8 mouse cellular contexts compared by ENCODE assay signal in genomic region chr3:122728852-122729600, GRCm38 (mm10). TPM values are rescaled to one million over a fixed set of nuclear protein-coding genes. Genes with fewer than 3 reads are reported as not detected.
DNase-seq lines count a peak whose midpoint lies in the region; ATAC-seq and TF ChIP-seq lines count a peak whose summit lies in the region.

TSS of gene Pde5a (plus strand) at chr3:122728947.

- TF ChIP-seq EP300 in heart, adult 2 months (IDR thresholded peaks at IDR 0.05; ENCODE audit: insufficient read depth, low read depth, low read length) = 0 out of 2 replicates have a peak, but pooled peaks have one; percentile 11

- ATAC-seq in limb, embryonic 14.5 days (ENCODE audit: low FRiP score, low read depth) = peak; percentile 48
- peak; percentile 70 for ATAC-seq in midbrain, embryonic 14.5 days (ENCODE audit: low FRiP score, low TSS enrichment)

- H3K36me3 ChIP-seq in embryonic facial prominence, embryonic 10.5 days (replicated peaks) = no peaks in the 10 kb centered on the region
- no peaks in the 10 kb centered on the region for H3K36me3 ChIP-seq in heart, adult 2 months (ENCODE audit: control insufficient read depth, insufficient read depth, low read length)
- H3K36me3 ChIP-seq in limb, embryonic 14.5 days (ENCODE audit: control insufficient read depth, insufficient read depth, low read length) = no peaks in the 10 kb centered on the region
- H3K36me3 ChIP-seq in midbrain, embryonic 14.5 days (ENCODE audit: control insufficient read depth, insufficient read depth, low read length) = no peaks in the 10 kb centered on the region

- peaks cover 20% of the 10 kb centered on the region for H3K4me1 ChIP-seq in embryonic facial prominence, embryonic 10.5 days
- no peaks in the 10 kb centered on the region for H3K4me1 ChIP-seq in heart, adult 2 months (ENCODE audit: control insufficient read depth, insufficient read depth, low read length)
- peaks cover 5% of the 10 kb centered on the region; the same call in 1 of the 2 replicates for H3K4me1 ChIP-seq in limb, embryonic 14.5 days (ENCODE audit: control insufficient read depth, insufficient read depth, low read length)
- H3K4me1 ChIP-seq in midbrain, embryonic 14.5 days (ENCODE audit: control insufficient read depth, insufficient read depth, low read length) = peaks cover 5% of the 10 kb centered on the region; the same call in 1 of the 2 replicates

- H3K9ac ChIP-seq in heart, adult 2 months (ENCODE audit: low read depth, low read length) = peak within 1 kb of the TSS; percentile 82
- H3K9ac ChIP-seq in limb, embryonic 14.5 days (ENCODE audit: low read depth, low read length, severe bottlenecking) = peak within 1 kb of the TSS; percentile 84
- peak within 1 kb of the TSS; percentile 69 for H3K9ac ChIP-seq in midbrain, embryonic 14.5 days (replicated peaks; ENCODE audit: low read length)

- peak; percentile 92 to 93 for DNase-seq in adrenal gland, postnatal 36 days
- DNase-seq in embryonic facial prominence, embryonic 10.5 days (ENCODE audit: low spot score) = peak; percentile 90
- DNase-seq in heart, adult 2 months = peak; percentile 81 to 82
- peak; percentile 48 for DNase-seq in kidney, adult 11 months
- peak; percentile 64 for DNase-seq in limb, embryonic 14.5 days (ENCODE audit: low spot score)
- peak; percentile 85 for DNase-seq in midbrain, embryonic 14.5 days
- DNase-seq in spleen, adult 12 weeks (ENCODE audit: low spot score) = peak; percentile 25
- no peak for DNase-seq in c-Kit-positive CD71-positive TER-119-positive erythroid progenitor cells, embryonic 14.5 days (ENCODE audit: low spot score)

- peak within 1 kb of the TSS; percentile 75 for H3K4me3 ChIP-seq in embryonic facial prominence, embryonic 10.5 days
- H3K4me3 ChIP-seq in heart, adult 2 months = peak within 1 kb of the TSS; percentile 89
- peak within 1 kb of the TSS; percentile 82 for H3K4me3 ChIP-seq in limb, embryonic 14.5 days (replicated peaks; ENCODE audit: low read length)
- H3K4me3 ChIP-seq in midbrain, embryonic 14.5 days (replicated peaks; ENCODE audit: low read depth, low read length) = peak within 1 kb of the TSS; percentile 71

- WGBS in embryonic facial prominence, embryonic 10.5 days = under 1% methylated on average over 49 of the region's 49 CpGs
- WGBS in heart, adult 2 months = 1% methylated on average over 49 of the region's 49 CpGs
- WGBS in limb, embryonic 14.5 days = under 1% methylated on average over 49 of the region's 49 CpGs
- WGBS in midbrain, embryonic 14.5 days = under 1% methylated on average over 49 of the region's 49 CpGs

- peaks cover 14% of the 10 kb centered on the region for H3K27me3 ChIP-seq in embryonic facial prominence, embryonic 10.5 days (replicated peaks; ENCODE audit: low read depth, poor library complexity, severe bottlenecking)
- H3K27me3 ChIP-seq in heart, adult 2 months (ENCODE audit: control insufficient read depth, insufficient read depth, low read length) = no peaks in the 10 kb centered on the region
- H3K27me3 ChIP-seq in limb, embryonic 14.5 days (ENCODE audit: control insufficient read depth, insufficient read depth, low read length) = no peaks in the 10 kb centered on the region
- no peaks in the 10 kb centered on the region for H3K27me3 ChIP-seq in midbrain, embryonic 14.5 days (ENCODE audit: control insufficient read depth, insufficient read depth, low read length)

- H3K4me2 ChIP-seq in limb, embryonic 14.5 days (replicated peaks; ENCODE audit: low read depth, low read length, severe bottlenecking) = peak within 1 kb of the TSS; percentile 82
- peak within 1 kb of the TSS; percentile 89 for H3K4me2 ChIP-seq in midbrain, embryonic 14.5 days (ENCODE audit: low read length)

- intact Hi-C loops in heart, adult 2 months (cut with DNase I) = loop anchor here (5.0 kb wide), 1 partner anchor 82 kb away; no protein-coding TSS in a partner anchor

- TF ChIP-seq CTCF in heart, adult 2 months (IDR thresholded peaks at IDR 0.05) = peak; percentile 85

- TF ChIP-seq POLR2A in heart, adult 2 months (IDR thresholded peaks at IDR 0.05; ENCODE audit: insufficient read depth, low read depth, low read length) = no peak
- TF ChIP-seq POLR2A in limb, embryonic 14.5 days (IDR thresholded peaks at IDR 0.05; ENCODE audit: borderline replicate concordance, extremely low read depth, insufficient read depth, insufficient read length) = 0 out of 2 replicates have a peak, but pooled peaks have one; percentile 19

- peak within 1 kb of the TSS; percentile 92 for H3K27ac ChIP-seq in embryonic facial prominence, embryonic 10.5 days (replicated peaks)
- H3K27ac ChIP-seq in heart, adult 2 months = peak within 1 kb of the TSS; percentile 76
- H3K27ac ChIP-seq in limb, embryonic 14.5 days (replicated peaks; ENCODE audit: low read depth, low read length) = peak within 1 kb of the TSS; percentile 90
- H3K27ac ChIP-seq in midbrain, embryonic 14.5 days (replicated peaks; ENCODE audit: low read depth, low read length) = peak within 1 kb of the TSS; percentile 82

- H3K9me3 ChIP-seq in embryonic facial prominence, embryonic 10.5 days = no peaks in the 10 kb centered on the region
- no peaks in the 10 kb centered on the region for H3K9me3 ChIP-seq in limb, embryonic 14.5 days (ENCODE audit: control insufficient read depth, low read length)
- no peaks in the 10 kb centered on the region for H3K9me3 ChIP-seq in midbrain, embryonic 14.5 days (ENCODE audit: control insufficient read depth, low read length)

- H3K79me2 ChIP-seq in heart, adult 2 months (replicated peaks; ENCODE audit: control insufficient read depth, insufficient read depth, low read length) = no peaks in the 10 kb centered on the region

RNA-seq across cellular contexts. Expression of gene Pde5a, which starts in this region (rescaled TPM):
- total RNA-seq in adrenal gland, postnatal 36 days (2021) = 10 to 100 TPM; 36.0 to 58.0 TPM
- 3.2 and 3.8 TPM in 2 replicates for polyA plus RNA-seq in embryonic facial prominence, embryonic 10.5 days (2016; fragmentation: Nextera tagmentation; extraction: Ambion mirVana)
- 1 to 10 TPM; 4.4 to 4.9 TPM for total RNA-seq in heart, adult 2 months (2021)
- 1.5 and 2.3 TPM in 2 replicates for polyA plus RNA-seq in heart, adult 2 months (2012; rRNA removed)
- 5.8 and 6.2 TPM in 2 replicates for polyA plus RNA-seq in limb, embryonic 14.5 days (2012; rRNA removed)
- polyA plus RNA-seq in limb, embryonic 14.5 days (2014; fragmentation: Nextera tagmentation; extraction: Ambion mirVana) = 4.9 and 5.0 TPM in 2 replicates
- polyA plus RNA-seq in midbrain, embryonic 14.5 days (2014; fragmentation: Nextera tagmentation; extraction: Ambion mirVana) = 2.3 and 3.4 TPM in 2 replicates

Comparison
In these comparisons a context has a peak if more than half of its experiments do, and no peak if none do; other contexts are left out.
1. RNA of gene Pde5a (total RNA-seq): 36.0 to 58.0 TPM in adrenal gland, postnatal 36 days; 4.4 to 4.9 TPM in heart, adult 2 months; every median in the first group is over 4 times any median in the second.
2. Peak in every context shown above with its lines, with median percentiles within 50 percentile points of each other: H3K27ac ChIP-seq, H3K4me3 ChIP-seq and H3K9ac ChIP-seq.